23 mouse cellular contexts compared by ENCODE assay signal in the genomic region with DNA sequence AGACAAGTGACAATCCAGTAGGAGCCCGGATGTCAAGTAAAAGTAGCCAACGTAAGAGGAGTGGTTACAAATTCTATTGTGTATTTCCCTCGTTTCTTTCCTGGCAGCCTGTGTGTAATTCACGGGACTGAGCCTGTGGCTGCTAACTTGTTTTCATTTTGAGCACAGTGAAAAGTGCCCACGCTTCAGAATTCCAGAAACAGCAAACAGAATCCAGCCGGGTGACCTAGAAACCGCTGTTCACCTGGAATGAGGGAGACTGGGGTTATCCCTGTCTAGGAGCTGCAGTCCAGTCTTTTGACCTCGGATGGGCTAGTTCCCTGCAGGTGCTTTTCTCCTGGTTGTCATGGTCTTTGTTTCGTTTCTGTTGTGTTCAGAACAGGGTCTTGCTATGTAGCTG.
A peak's percentile ranks its signal among the peaks of the same experiment; 100 is the strongest.
DNase-seq lines count a peak whose midpoint lies in the region; ATAC-seq and TF ChIP-seq lines count a peak whose summit lies in the region.
"Had no signal": no experiment of that assay in that cellular context is flagged by ENCODE, and none has a peak within 500 bp of the region (broad histone marks: within the 10 kb centered on the region; RNA-seq: fewer than 3 reads in every experiment).

No protein-coding gene starts in this region.

- H3K9me3 ChIP-seq in heart, postnatal 0 days (replicated peaks; ENCODE audit: control insufficient read depth, low read length) = no peaks in the 10 kb centered on the region
- no peaks in the 10 kb centered on the region for H3K9me3 ChIP-seq in lung, postnatal 0 days (ENCODE audit: low read length)
- H3K9me3 ChIP-seq in kidney, postnatal 0 days (replicated peaks; ENCODE audit: low read length) = no peaks in the 10 kb centered on the region
- H3K9me3 ChIP-seq in hindbrain, embryonic 16.5 days (ENCODE audit: control insufficient read depth, low read length) = no peaks in the 10 kb centered on the region
- H3K9me3 ChIP-seq: embryonic facial prominence, embryonic 13.5 days; forebrain, embryonic 12.5 days; hindbrain, embryonic 10.5 days; midbrain, embryonic 10.5 days had no signal

- H3K36me3 ChIP-seq in heart, postnatal 0 days (replicated peaks; ENCODE audit: control insufficient read depth, insufficient read depth, low read length) = peaks cover 14% of the 10 kb centered on the region
- H3K36me3 ChIP-seq in lung, postnatal 0 days (ENCODE audit: insufficient read depth, low read length) = no peaks in the 10 kb centered on the region
- no peaks in the 10 kb centered on the region for H3K36me3 ChIP-seq in kidney, postnatal 0 days (ENCODE audit: insufficient read depth, low read length)
- H3K36me3 ChIP-seq in hindbrain, embryonic 16.5 days (ENCODE audit: control insufficient read depth, insufficient read depth, low read length) = no peaks in the 10 kb centered on the region
- H3K36me3 ChIP-seq: forebrain, embryonic 12.5 days; hindbrain, embryonic 10.5 days; midbrain, embryonic 10.5 days had no signal

- intact Hi-C loops in heart, postnatal 25 days (cut with DNase I) = loop anchor here (2.0 to 10.0 kb wide), 2 partner anchors 27 to 699 kb away; no protein-coding TSS in a partner anchor
- intact Hi-C loops in left cerebral cortex, postnatal 4 days (cut with DNase I) = loop anchor here (10.0 kb wide), 1 partner anchor 699 kb away; no protein-coding TSS in a partner anchor

- no peak for DNase-seq in heart, postnatal 0 days (ENCODE audit: low spot score)
- no peak for DNase-seq in heart, postnatal 25 days (ENCODE audit: low spot score)
- no peak for DNase-seq in lung, postnatal 0 days (ENCODE audit: low spot score)
- no peak for DNase-seq in lung, postnatal 25 days (ENCODE audit: low spot score)
- DNase-seq in kidney, postnatal 0 days (ENCODE audit: low spot score) = no peak
- no peak for DNase-seq in left cerebral cortex, postnatal 4 days
- DNase-seq: adrenal gland, adult 2 months; cerebellum, adult 18-20 months; cerebellum, postnatal 25 days; gastrocnemius, postnatal 36 days; layer of hippocampus, adult 9-11 months; right cerebral cortex, postnatal 4 days; thymus, postnatal 14 days had no signal

- peaks cover 39% of the 10 kb centered on the region for H3K4me1 ChIP-seq in heart, postnatal 0 days (ENCODE audit: control insufficient read depth, insufficient read depth)
- H3K4me1 ChIP-seq in lung, postnatal 0 days (ENCODE audit: insufficient read depth, low read depth, low read length) = peaks cover 15% of the 10 kb centered on the region; the same call in 1 of the 2 replicates
- peaks cover 10% of the 10 kb centered on the region for H3K4me1 ChIP-seq in kidney, postnatal 0 days (replicated peaks; ENCODE audit: insufficient read depth, low read length)
- H3K4me1 ChIP-seq in hindbrain, embryonic 16.5 days (ENCODE audit: control insufficient read depth, insufficient read depth, low read depth, low read length) = peaks cover 27% of the 10 kb centered on the region

- H3K4me2 ChIP-seq in heart, postnatal 0 days (ENCODE audit: low read depth, low read length) = peak overlapping the region; percentile 16; the same call in 1 of the 2 replicates
- no peak overlapping the region for H3K4me2 ChIP-seq in lung, postnatal 0 days (replicated peaks; ENCODE audit: low read depth, low read length)
- 0 out of 2 replicates have a peak overlapping the region, but pooled peaks have one; percentile 4 for H3K4me2 ChIP-seq in kidney, postnatal 0 days (ENCODE audit: low read length)
- H3K4me2 ChIP-seq in hindbrain, embryonic 16.5 days (ENCODE audit: low read length) = no peak overlapping the region
- H3K4me2 ChIP-seq: embryonic facial prominence, embryonic 13.5 days; forebrain, embryonic 12.5 days had no signal

- 55% methylated on average over 9 of the region's 9 CpGs for WGBS in heart, postnatal 0 days
- 72% methylated on average over 9 of the region's 9 CpGs for WGBS in lung, postnatal 0 days
- 58% methylated on average over 9 of the region's 9 CpGs for WGBS in kidney, postnatal 0 days
- 72% methylated on average over 9 of the region's 9 CpGs for WGBS in hindbrain, embryonic 16.5 days

- no peak overlapping the region for H3K9ac ChIP-seq in heart, postnatal 0 days (replicated peaks; ENCODE audit: low read depth, low read length)
- H3K9ac ChIP-seq in lung, postnatal 0 days (replicated peaks; ENCODE audit: low read depth) = no peak overlapping the region
- no peak overlapping the region for H3K9ac ChIP-seq in kidney, postnatal 0 days (ENCODE audit: low read depth, low read length)
- no peak overlapping the region for H3K9ac ChIP-seq in hindbrain, embryonic 16.5 days (ENCODE audit: low read depth, low read length)
- H3K9ac ChIP-seq: embryonic facial prominence, embryonic 13.5 days; forebrain, embryonic 12.5 days had no signal

- peak overlapping the region; percentile 26 for H3K27ac ChIP-seq in heart, postnatal 0 days (ENCODE audit: low read depth)
- peak overlapping the region; percentile 32; the same call in 1 of the 2 replicates for H3K27ac ChIP-seq in lung, postnatal 0 days (ENCODE audit: low read length)
- H3K27ac ChIP-seq in kidney, postnatal 0 days = 0 out of 2 replicates have a peak overlapping the region, but pooled peaks have one; percentile 36
- no peak overlapping the region for H3K27ac ChIP-seq in hindbrain, embryonic 16.5 days (ENCODE audit: low read depth, low read length)
- H3K27ac ChIP-seq: embryonic facial prominence, embryonic 13.5 days; forebrain, embryonic 12.5 days; hindbrain, embryonic 10.5 days; left cerebral cortex, adult 2 months; midbrain, embryonic 10.5 days had no signal

- no peak overlapping the region for H3K4me3 ChIP-seq in heart, postnatal 0 days (ENCODE audit: low read depth, low read length)
- no peak overlapping the region for H3K4me3 ChIP-seq in lung, postnatal 0 days (ENCODE audit: low read depth, low read length)
- no peak overlapping the region for H3K4me3 ChIP-seq in kidney, postnatal 0 days (replicated peaks; ENCODE audit: low read depth, low read length)
- H3K4me3 ChIP-seq in hindbrain, embryonic 16.5 days (ENCODE audit: low read length) = no peak overlapping the region
- H3K4me3 ChIP-seq: embryonic facial prominence, embryonic 13.5 days; erythroblast, embryonic 14.5 days; forebrain, embryonic 12.5 days; hindbrain, embryonic 10.5 days; left cerebral cortex, adult 2 months; midbrain, embryonic 10.5 days; myocyte had no signal

- TF ChIP-seq EP300 in heart, postnatal 0 days (IDR thresholded peaks at IDR 0.05; ENCODE audit: low read depth) = no peak
- no peak for TF ChIP-seq EP300 in lung, postnatal 0 days (IDR thresholded peaks at IDR 0.05)

- no peak for TF ChIP-seq CTCF in heart, postnatal 0 days (IDR thresholded peaks at IDR 0.05; ENCODE audit: low read depth)
- TF ChIP-seq CTCF in lung, postnatal 0 days (IDR thresholded peaks at IDR 0.05) = no peak
- TF ChIP-seq CTCF in kidney, postnatal 0 days (IDR thresholded peaks at IDR 0.05; ENCODE audit: low read depth) = no peak

- ATAC-seq in heart, postnatal 0 days (ENCODE audit: insufficient read depth, low read depth) = no peak
- ATAC-seq in lung, postnatal 0 days = no peak
- no peak for ATAC-seq in kidney, postnatal 0 days (replicated peaks; ENCODE audit: low FRiP score, low read depth)
- no peak for ATAC-seq in hindbrain, embryonic 16.5 days
- ATAC-seq: intestine, postnatal 0 days; midbrain, embryonic 16.5 days had no signal

- no peaks in the 10 kb centered on the region for H3K27me3 ChIP-seq in heart, postnatal 0 days (ENCODE audit: control insufficient read depth, insufficient read depth, low read length)
- no peaks in the 10 kb centered on the region for H3K27me3 ChIP-seq in lung, postnatal 0 days (replicated peaks; ENCODE audit: insufficient read depth, low read length)
- H3K27me3 ChIP-seq in kidney, postnatal 0 days (ENCODE audit: insufficient read depth, low read length) = no peaks in the 10 kb centered on the region
- no peaks in the 10 kb centered on the region for H3K27me3 ChIP-seq in hindbrain, embryonic 16.5 days (replicated peaks; ENCODE audit: control insufficient read depth, insufficient read depth, low read length)
- H3K27me3 ChIP-seq: embryonic facial prominence, embryonic 13.5 days had no signal

Comparison
In these comparisons a context has a peak if more than half of its experiments do, and no peak if none do; other contexts are left out.
1. H3K4me2 ChIP-seq: peak in heart, postnatal 0 days (single experiment) and kidney, postnatal 0 days (single experiment); none in lung, postnatal 0 days (single experiment) and hindbrain, embryonic 16.5 days (single experiment).